Mouse (Mus musculus) subcutaneous adipose tissue, adult 2 months (tissue): Measurements from ENCODE around the gene Grid1. TPM values are rescaled to one million over a fixed set of nuclear protein-coding genes. Genes with fewer than 3 reads are reported as not detected.

Experiments
- polyA plus RNA-seq: library from polyadenylated mRNA; depleted of rRNA; stranded (reverse); fragments of >200 nt; gene quantifications from 2 replicates; pipeline ENCODE4 v1.2.3, GENCODE M21; 2012; ENCODE audit warnings: low replicate concordance; rRNA removed

The Grid1 gene
- polyA plus RNA-seq: 0.84 and 4.7 TPM in 2 replicates

GRCm38 (mm10) chr14:34819919-34820652 is at the start of gene Grid1:
Gene Grid1 (plus strand): TSS chr14:34820108.

Other genes starting within 250 kb of the Grid1 start
- gene Ldb3, start 231.4 kb upstream of the Grid1 start, polyA plus RNA-seq: 4.8 and 5.1 TPM in 2 replicates
- gene Opn4, start 220.0 kb upstream of the Grid1 start, polyA plus RNA-seq: not detected in 2 replicates
- 15.9 and 21.6 TPM in 2 replicates for gene Wapl, start 146.2 kb upstream of the Grid1 start, polyA plus RNA-seq